Mouse (Mus musculus): ENCODE data around the gene Dhx30. TPM values are rescaled to one million over a fixed set of nuclear protein-coding genes. Genes with fewer than 3 reads are reported as not detected.

The Dhx30 gene
- polyA plus RNA-seq, 1 experiment from 2014 or later = 206 TPM

DNA sequence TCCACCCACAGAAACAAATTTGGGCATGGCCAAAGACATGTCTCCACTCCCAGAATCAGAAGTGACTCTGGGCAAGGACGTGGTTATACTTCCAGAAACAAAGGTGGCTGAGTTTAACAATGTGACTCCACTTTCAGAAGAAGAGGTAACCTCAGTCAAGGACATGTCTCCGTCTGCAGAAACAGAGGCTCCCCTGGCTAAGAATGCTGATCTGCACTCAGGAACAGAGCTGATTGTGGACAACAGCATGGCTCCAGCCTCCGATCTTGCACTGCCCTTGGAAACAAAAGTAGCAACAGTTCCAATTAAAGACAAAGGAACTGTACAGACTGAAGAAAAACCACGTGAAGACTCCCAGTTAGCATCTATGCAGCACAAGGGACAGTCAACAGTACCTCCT is 82.5 kb downstream of the Dhx30 start:
- WGBS = 87% methylated on average over 4 of the region's 4 CpGs
- H3K9me3 ChIP-seq (replicated peaks) = no peaks in the 10 kb centered on the region
- H3K27ac ChIP-seq = no peak overlapping the region
- H3K4me2 ChIP-seq (replicated peaks) = no peak overlapping the region
- no peaks in the 10 kb centered on the region for H3K4me1 ChIP-seq
- no peak overlapping the region for H3K9ac ChIP-seq
- no peak overlapping the region for H3K4me3 ChIP-seq
- no peak for ATAC-seq (ENCODE audit: low FRiP score)
- H3K36me3 ChIP-seq = peaks cover 49% of the 10 kb centered on the region
- no peaks in the 10 kb centered on the region for H3K27me3 ChIP-seq

Other genes with a start within 250 kb of the Dhx30 start
- 34.0 and 35.5 TPM in 2 replicates for gene Cdc25a, start 242.3 kb downstream of the Dhx30 start, polyA plus RNA-seq (2016; fragmentation: Nextera tagmentation; extraction: Ambion mirVana)
- 137 and 164 TPM in 2 replicates for gene Map4, start 186.4 kb downstream of the Dhx30 start, polyA plus RNA-seq (2016; fragmentation: Nextera tagmentation; extraction: Ambion mirVana)
- gene Smarcc1, start 122 bp downstream of the Dhx30 start, polyA plus RNA-seq (2016; fragmentation: Nextera tagmentation; extraction: Ambion mirVana) = 211 and 225 TPM in 2 replicates
- 27.3 and 27.7 TPM in 2 replicates for gene Cspg5, start 126.0 kb upstream of the Dhx30 start, polyA plus RNA-seq (2016; fragmentation: Nextera tagmentation; extraction: Ambion mirVana)
- gene Elp6, start 187.3 kb upstream of the Dhx30 start, polyA plus RNA-seq (2016; fragmentation: Nextera tagmentation; extraction: Ambion mirVana) = 31.5 and 32.2 TPM in 2 replicates
- 38.3 and 47.3 TPM in 2 replicates for gene Scap, start 215.5 kb upstream of the Dhx30 start, polyA plus RNA-seq (2016; fragmentation: Nextera tagmentation; extraction: Ambion mirVana)